In the genomic region with DNA sequence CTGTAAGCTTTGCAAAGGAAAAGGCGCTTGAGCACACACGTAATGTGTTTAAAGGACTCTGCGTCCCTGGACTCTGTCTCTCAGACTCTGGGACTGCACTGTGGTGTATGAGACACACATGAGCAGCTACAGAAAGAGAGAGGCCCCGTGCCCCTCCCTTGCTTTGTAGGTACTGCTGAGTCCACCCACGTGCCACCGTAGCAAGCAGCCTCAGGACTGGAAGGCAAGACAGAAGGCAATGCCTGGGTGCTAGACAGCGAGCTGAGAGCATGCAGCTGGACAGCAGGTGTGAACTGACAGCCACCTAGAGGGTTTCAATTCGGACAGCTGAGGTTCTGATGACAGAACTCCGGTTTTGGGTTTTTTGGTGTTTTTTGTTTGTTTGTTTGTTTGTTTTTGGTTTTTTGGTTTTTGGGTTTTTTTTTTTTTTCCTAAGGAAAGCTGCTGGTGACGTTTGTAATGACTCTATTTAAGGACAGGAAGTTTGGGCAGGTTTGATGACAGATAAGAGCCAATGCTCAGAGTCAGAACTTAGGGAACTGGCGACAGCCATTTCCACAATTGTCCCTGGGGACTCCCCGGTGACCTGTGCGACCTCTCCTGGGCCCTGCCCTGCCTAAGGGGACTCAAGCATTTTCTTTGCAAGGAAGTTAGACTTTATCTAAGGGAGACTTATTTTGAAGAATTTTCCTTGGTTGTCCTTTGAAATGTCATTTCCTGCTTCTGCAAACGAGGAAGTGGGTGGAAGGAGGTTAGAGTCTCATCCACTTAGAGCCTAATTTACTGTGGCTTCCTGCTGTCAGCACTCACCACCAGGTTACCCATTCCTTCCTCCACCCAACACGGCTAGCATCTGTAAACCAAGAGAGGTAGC, we compare ENCODE assay signal across 7 mouse cellular contexts.
A peak's percentile ranks its signal among the peaks of the same experiment; 100 is the strongest.
DNase-seq lines count a peak whose midpoint lies in the region; TF ChIP-seq lines count a peak whose summit lies in the region.

No protein-coding gene starts in this region.

- no peaks in the 10 kb centered on the region for H3K27me3 ChIP-seq in embryonic facial prominence, embryonic 10.5 days (replicated peaks; ENCODE audit: low read depth, poor library complexity, severe bottlenecking)
- H3K27me3 ChIP-seq in kidney, adult 2 months (replicated peaks; ENCODE audit: control insufficient read depth, insufficient read depth, low read length): no peaks in the 10 kb centered on the region
- H3K27me3 ChIP-seq in spleen, adult 2 months (ENCODE audit: control insufficient read depth, insufficient read depth, low read length): no peaks in the 10 kb centered on the region

- H3K27ac ChIP-seq in embryonic facial prominence, embryonic 10.5 days (replicated peaks): no peak overlapping the region; the same call in 1 of the 2 replicates
- peak overlapping the region; percentile 91 for H3K27ac ChIP-seq in kidney, adult 2 months (ENCODE audit: insufficient read depth, low read depth, low read length)
- H3K27ac ChIP-seq in spleen, adult 2 months (ENCODE audit: insufficient read depth, low read length): peak overlapping the region; percentile 69

- TF ChIP-seq CTCF in kidney, adult 2 months (conservative IDR thresholded peaks at IDR 0.05; ENCODE audit: insufficient read depth, insufficient read length, low read depth, low read length): no peak
- TF ChIP-seq CTCF in spleen, adult 2 months (IDR thresholded peaks at IDR 0.05; ENCODE audit: extremely low read depth, insufficient read depth, insufficient read length, insufficient replicate concordance): no peak

- no peaks in the 10 kb centered on the region for H3K9me3 ChIP-seq in embryonic facial prominence, embryonic 10.5 days

- H3K4me3 ChIP-seq in embryonic facial prominence, embryonic 10.5 days: no peak overlapping the region
- no peak overlapping the region for H3K4me3 ChIP-seq in kidney, adult 2 months (ENCODE audit: insufficient read depth, low read depth, low read length)
- H3K4me3 ChIP-seq in spleen, adult 2 months (ENCODE audit: extremely low read depth, insufficient read depth, insufficient read length): peak overlapping the region; percentile 15; the same call in 1 of the 2 replicates

- WGBS in embryonic facial prominence, embryonic 10.5 days: 50% methylated on average over 15 of the region's 15 CpGs
- WGBS in kidney, adult 2 months: 38% methylated on average over 15 of the region's 15 CpGs
- 15% methylated on average over 15 of the region's 15 CpGs for WGBS in spleen, adult 2 months

- peaks cover 12% of the 10 kb centered on the region for H3K4me1 ChIP-seq in embryonic facial prominence, embryonic 10.5 days
- H3K4me1 ChIP-seq in kidney, adult 2 months (ENCODE audit: control insufficient read depth, insufficient read depth, low read length): peaks cover 3% of the 10 kb centered on the region; the same call in 1 of the 2 replicates
- peaks cover 21% of the 10 kb centered on the region; the same call in 1 of the 2 replicates for H3K4me1 ChIP-seq in spleen, adult 2 months (ENCODE audit: control insufficient read depth, insufficient read depth, insufficient read length)

- no peak for TF ChIP-seq POLR2A in kidney, adult 2 months (IDR thresholded peaks at IDR 0.05; ENCODE audit: low read depth, low read length)
- TF ChIP-seq POLR2A in spleen, adult 2 months (IDR thresholded peaks at IDR 0.05; ENCODE audit: low read depth, low read length): no peak

- peak; percentile 54 for DNase-seq in right cerebral cortex, adult 18-20 months
- DNase-seq in right cerebral cortex, adult 2 months (ENCODE audit: low spot score in 2 of 2): no peak
- peak; percentile 48 for DNase-seq in embryonic facial prominence, embryonic 10.5 days (ENCODE audit: low spot score)
- DNase-seq in kidney, adult 2 months: peak; percentile 93
- peak in 1 of 2 experiments; percentile 62 for DNase-seq in spleen, adult 2 months (ENCODE audit: low read depth in 1 of 2, low spot score in 2 of 2)
- no peak for DNase-seq in layer of hippocampus, adult 8-10 months (ENCODE audit: low spot score in 2 of 2)
- DNase-seq in layer of hippocampus, adult 18-20 months (ENCODE audit: low spot score in 2 of 2): no peak

- no peaks in the 10 kb centered on the region for H3K36me3 ChIP-seq in embryonic facial prominence, embryonic 10.5 days (replicated peaks)
- H3K36me3 ChIP-seq in kidney, adult 2 months (ENCODE audit: control insufficient read depth, insufficient read depth, low read length): no peaks in the 10 kb centered on the region
- H3K36me3 ChIP-seq in spleen, adult 2 months (ENCODE audit: control insufficient read depth, insufficient read depth, low read length): no peaks in the 10 kb centered on the region

Comparison
In these comparisons a context has a peak if more than half of its experiments do, and no peak if none do; other contexts are left out.
1. DNase-seq: peak in right cerebral cortex, adult 18-20 months (single experiment), embryonic facial prominence, embryonic 10.5 days (single experiment) and kidney, adult 2 months (single experiment); none in right cerebral cortex, adult 2 months (0 of 2), layer of hippocampus, adult 8-10 months (0 of 2) and layer of hippocampus, adult 18-20 months (0 of 2).